Mouse (Mus musculus): ENCODE measurements around the gene Kcnh3.

DNA sequence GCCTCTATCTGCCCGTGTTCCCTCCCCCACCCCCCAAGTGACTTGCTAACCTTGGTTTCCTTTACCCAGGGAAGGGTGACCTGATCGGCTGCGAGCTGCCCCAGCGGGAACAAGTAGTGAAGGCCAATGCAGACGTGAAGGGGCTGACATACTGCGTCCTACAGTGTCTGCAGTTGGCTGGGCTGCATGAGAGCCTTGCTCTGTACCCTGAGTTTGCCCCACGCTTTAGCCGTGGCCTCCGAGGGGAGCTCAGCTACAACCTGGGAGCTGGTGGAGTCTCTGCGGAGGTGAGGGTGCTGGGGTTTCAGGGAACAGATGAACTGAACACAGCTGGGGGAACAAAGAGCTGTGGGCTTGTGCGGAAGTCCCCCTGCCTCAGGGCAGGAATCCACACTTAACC lies 13.3 kb downstream of the Kcnh3 start:
- TF ChIP-seq CTCF (conservative IDR thresholded peaks at IDR 0.05; ENCODE audit: insufficient read depth, insufficient read length, low read depth, low read length) (no peak), POLR2A (IDR thresholded peaks at IDR 0.05; ENCODE audit: low read depth, low read length) (no peak)

Measured in kidney, adult 2 months (tissue).